Mouse (Mus musculus): ENCODE measurements around the gene I830077J02Rik. TPM values are rescaled to one million over a fixed set of nuclear protein-coding genes. Genes with fewer than 3 reads are reported as not detected.

The I830077J02Rik gene
- polyA plus RNA-seq, 1 experiment: not detected

GRCm38 (mm10) chr3:105894601-105895592 is 37.6 kb downstream of the I830077J02Rik start:
- TF ChIP-seq CTCF (IDR thresholded peaks at IDR 0.05; ENCODE audit: low read depth, low read length) (no peak), POLR2A (IDR thresholded peaks at IDR 0.05; ENCODE audit: insufficient read depth, low read length) (no peak), EP300 (IDR thresholded peaks at IDR 0.05; ENCODE audit: insufficient read depth, low read depth, low read length) (no peak)
- H3K27ac ChIP-seq (ENCODE audit: insufficient read depth, low read length): no peak overlapping the region
- no peak overlapping the region for H3K9ac ChIP-seq (ENCODE audit: low read depth, poor library complexity, severe bottlenecking)
- H3K27me3 ChIP-seq (ENCODE audit: control insufficient read depth, insufficient read depth, low read length, poor library complexity, severe bottlenecking): no peaks in the 10 kb centered on the region
- peaks cover 2% of the 10 kb centered on the region for H3K4me1 ChIP-seq (ENCODE audit: control insufficient read depth, insufficient read depth, low read length)
- no peaks in the 10 kb centered on the region for H3K9me3 ChIP-seq (replicated peaks; ENCODE audit: control insufficient read depth, insufficient read depth, low read length, poor library complexity, severe bottlenecking)
- H3K4me3 ChIP-seq (ENCODE audit: low read depth, low read length): no peak overlapping the region
- no peaks in the 10 kb centered on the region for H3K36me3 ChIP-seq (ENCODE audit: control insufficient read depth, insufficient read depth, low read length, poor library complexity, severe bottlenecking)

GRCm38 (mm10) chr3:105893941-105894391 is 38.5 kb downstream of the I830077J02Rik start:
- TF ChIP-seq POLR2A (IDR thresholded peaks at IDR 0.05; ENCODE audit: insufficient read depth, low read length) (no peak), EP300 (IDR thresholded peaks at IDR 0.05; ENCODE audit: insufficient read depth, low read depth, low read length) (peak; percentile 68; the same call in 1 of the 2 replicates), CTCF (IDR thresholded peaks at IDR 0.05; ENCODE audit: low read depth, low read length) (no peak)

GRCm38 (mm10) chr3:105892572-105893495 is 39.6 kb downstream of the I830077J02Rik start:
- no peak for TF ChIP-seq CTCF (IDR thresholded peaks at IDR 0.05; ENCODE audit: low read depth, low read length)
- no peak for TF ChIP-seq POLR2A (IDR thresholded peaks at IDR 0.05; ENCODE audit: insufficient read depth, low read length)
- no peak for TF ChIP-seq EP300 (IDR thresholded peaks at IDR 0.05; ENCODE audit: insufficient read depth, low read depth, low read length)
- Histone ChIP-seq H3K27ac (ENCODE audit: insufficient read depth, low read length) (no peak overlapping the region), H3K36me3 (ENCODE audit: control insufficient read depth, insufficient read depth, low read length, poor library complexity, severe bottlenecking) (no peaks in the 10 kb centered on the region), H3K4me1 (ENCODE audit: control insufficient read depth, insufficient read depth, low read length) (peaks cover 2% of the 10 kb centered on the region), H3K9me3 (replicated peaks; ENCODE audit: control insufficient read depth, insufficient read depth, low read length, poor library complexity, severe bottlenecking) (no peaks in the 10 kb centered on the region), H3K9ac (ENCODE audit: low read depth, poor library complexity, severe bottlenecking) (no peak overlapping the region), H3K27me3 (ENCODE audit: control insufficient read depth, insufficient read depth, low read length, poor library complexity, severe bottlenecking) (no peaks in the 10 kb centered on the region), H3K4me3 (ENCODE audit: low read depth, low read length) (no peak overlapping the region)

More at GRCm38 (mm10) chr3:105893941-105894391, 38.5 kb downstream of the I830077J02Rik start:
- no peaks in the 10 kb centered on the region for H3K27me3 ChIP-seq (ENCODE audit: control insufficient read depth, insufficient read depth, low read length, poor library complexity, severe bottlenecking)
- H3K4me3 ChIP-seq (ENCODE audit: low read depth, low read length): no peak overlapping the region
- H3K27ac ChIP-seq (ENCODE audit: insufficient read depth, low read length): no peak overlapping the region
- no peak overlapping the region for H3K9ac ChIP-seq (ENCODE audit: low read depth, poor library complexity, severe bottlenecking)
- H3K36me3 ChIP-seq (ENCODE audit: control insufficient read depth, insufficient read depth, low read length, poor library complexity, severe bottlenecking): no peaks in the 10 kb centered on the region
- no peaks in the 10 kb centered on the region for H3K9me3 ChIP-seq (replicated peaks; ENCODE audit: control insufficient read depth, insufficient read depth, low read length, poor library complexity, severe bottlenecking)
- peaks cover 2% of the 10 kb centered on the region for H3K4me1 ChIP-seq (ENCODE audit: control insufficient read depth, insufficient read depth, low read length)

- H3K4me1 ChIP-seq (ENCODE audit: control insufficient read depth, insufficient read depth, low read length): peaks cover 2% of the 10 kb centered on the region
- H3K27me3 ChIP-seq (ENCODE audit: control insufficient read depth, insufficient read depth, low read length, poor library complexity, severe bottlenecking): no peaks in the 10 kb centered on the region
- H3K36me3 ChIP-seq (ENCODE audit: control insufficient read depth, insufficient read depth, low read length, poor library complexity, severe bottlenecking): no peaks in the 10 kb centered on the region
- no peak overlapping the region for H3K27ac ChIP-seq (ENCODE audit: insufficient read depth, low read length)
- TF ChIP-seq POLR2A (IDR thresholded peaks at IDR 0.05; ENCODE audit: insufficient read depth, low read length) (no peak), EP300 (IDR thresholded peaks at IDR 0.05; ENCODE audit: insufficient read depth, low read depth, low read length) (no peak), CTCF (IDR thresholded peaks at IDR 0.05; ENCODE audit: low read depth, low read length) (no peak)
- no peak overlapping the region for H3K9ac ChIP-seq (ENCODE audit: low read depth, poor library complexity, severe bottlenecking)
- no peak overlapping the region for H3K4me3 ChIP-seq (ENCODE audit: low read depth, low read length)
- no peaks in the 10 kb centered on the region for H3K9me3 ChIP-seq (replicated peaks; ENCODE audit: control insufficient read depth, insufficient read depth, low read length, poor library complexity, severe bottlenecking)
These were observed 40.5 kb downstream of the I830077J02Rik start for GRCm38 (mm10) chr3:105891760-105892571.

GRCm38 (mm10) chr3:105891141-105891540 is 41.3 kb downstream of the I830077J02Rik start:
- Histone ChIP-seq H3K27me3 (ENCODE audit: control insufficient read depth, insufficient read depth, low read length, poor library complexity, severe bottlenecking) (no peaks in the 10 kb centered on the region), H3K27ac (ENCODE audit: insufficient read depth, low read length) (no peak overlapping the region), H3K36me3 (ENCODE audit: control insufficient read depth, insufficient read depth, low read length, poor library complexity, severe bottlenecking) (no peaks in the 10 kb centered on the region), H3K9ac (ENCODE audit: low read depth, poor library complexity, severe bottlenecking) (no peak overlapping the region), H3K4me3 (ENCODE audit: low read depth, low read length) (no peak overlapping the region), H3K9me3 (replicated peaks; ENCODE audit: control insufficient read depth, insufficient read depth, low read length, poor library complexity, severe bottlenecking) (no peaks in the 10 kb centered on the region), H3K4me1 (ENCODE audit: control insufficient read depth, insufficient read depth, low read length) (peaks cover 2% of the 10 kb centered on the region)
- TF ChIP-seq CTCF (IDR thresholded peaks at IDR 0.05; ENCODE audit: low read depth, low read length): no peak
- TF ChIP-seq EP300 (IDR thresholded peaks at IDR 0.05; ENCODE audit: insufficient read depth, low read depth, low read length): no peak
- no peak for TF ChIP-seq POLR2A (IDR thresholded peaks at IDR 0.05; ENCODE audit: insufficient read depth, low read length)
